Mouse (Mus musculus) erythroblast, embryonic 14.5 days (primary cell): ENCODE measurements around the gene Trpc5.

ENCODE experiments used
- GATA1 ChIP-seq: IDR thresholded peaks from 2 replicates; pipeline ENCODE4 v1.6.1; 2012; ENCODE audit warnings: low read length, inconsistent platforms, mixed read lengths
- TAL1 ChIP-seq: IDR thresholded peaks from 3 replicates; pipeline ENCODE4 v1.6.1; 2012; ENCODE audit warnings: low read length, inconsistent platforms, mixed read lengths

GRCm38 (mm10) chrX:144335332-144336015 is 352.5 kb downstream of the Trpc5 start:
- TF ChIP-seq GATA1 = no peak
- no peak for TF ChIP-seq TAL1
